Mouse (Mus musculus) MEL (cell line): ENCODE data around the gene Gck. TPM values are rescaled to one million over a fixed set of nuclear protein-coding genes. Genes with fewer than 3 reads are reported as not detected.

Experiments used
- DNase-seq: peaks from one replicate; pipeline ENCODE4 v3.0.0; 2011; ENCODE audit warnings: low read depth, low spot score
- H3K27ac ChIP-seq: 2 replicates; pipeline ENCODE4 v1.5.1; 2012; ENCODE audit warnings: low read depth, mild to moderate bottlenecking, control low read depth, low read length, moderate library complexity; ENCODE audit not compliant: control insufficient read depth
- H3K27me3 ChIP-seq, 2 experiments: fragments of 150-350 bp in 1 of 2; sonication (generic) in 1 of 2; 2 replicates each; pipeline ENCODE4 v1.6.1; 2012; ENCODE audit warnings: low read length in 2 of 2, mild to moderate bottlenecking in 2 of 2, improper control_type of control experiment in 1 of 2, moderate library complexity in 1 of 2; ENCODE audit not compliant: insufficient read depth in 2 of 2, control insufficient read depth in 1 of 2
- H3K36me3 ChIP-seq, 2 experiments: 2 replicates each; pipeline ENCODE4 v1.6.1; 2012 to 2014; ENCODE audit warnings: low read length in 2 of 2, improper control_type of control experiment in 1 of 2, inconsistent platforms in 1 of 2, mild to moderate bottlenecking in 1 of 2; ENCODE audit not compliant: insufficient read depth in 2 of 2, control insufficient read depth in 1 of 2
- H3K4me1 ChIP-seq, 2 experiments: fragments of 150-350 bp in 1 of 2; sonication (generic) in 1 of 2; 2 replicates each; pipeline ENCODE4 v1.6.1; 2012; ENCODE audit warnings: low read length in 2 of 2, improper control_type of control experiment in 1 of 2, mild to moderate bottlenecking in 1 of 2; ENCODE audit not compliant: insufficient read depth in 2 of 2, control insufficient read depth in 1 of 2
- H3K4me3 ChIP-seq, 2 experiments: fragments of 150-350 bp in 1 of 2; sonication (generic) in 1 of 2; 2 replicates each; pipeline ENCODE4 v1.5.1; 2012; ENCODE audit warnings: low read depth in 2 of 2, low read length in 2 of 2, mild to moderate bottlenecking in 2 of 2, moderate library complexity in 2 of 2, control low read depth in 1 of 2, improper control_type of control experiment in 1 of 2; ENCODE audit not compliant: control insufficient read depth in 1 of 2, insufficient read depth in 1 of 2
- H3K79me2 ChIP-seq: 2 replicates; pipeline ENCODE4 v1.6.1; 2012; ENCODE audit warnings: mild to moderate bottlenecking, low read length, moderate library complexity; ENCODE audit not compliant: control insufficient read depth, poor library complexity, insufficient read depth
- H3K9ac ChIP-seq: 2 replicates; pipeline ENCODE4 v1.6.1; 2012; ENCODE audit warnings: low read depth, mild to moderate bottlenecking, control low read depth, low read length, moderate library complexity; ENCODE audit not compliant: control insufficient read depth, poor library complexity, severe bottlenecking
- H3K9me3 ChIP-seq: fragments of 150-350 bp; sonication (generic); replicated peaks from 2 replicates; pipeline ENCODE4 v1.6.1; 2012; ENCODE audit warnings: mild to moderate bottlenecking, low read length, improper control_type of control experiment, moderate library complexity; ENCODE audit not compliant: insufficient read depth
- BHLHE40 ChIP-seq: IDR thresholded peaks from 2 replicates; pipeline ENCODE4 v1.6.1; 2012; ENCODE audit warnings: low read depth, mild to moderate bottlenecking, inconsistent platforms, low read length, improper control_type of control experiment, borderline replicate concordance
- CHD1 ChIP-seq: IDR thresholded peaks from 2 replicates; pipeline ENCODE4 v1.6.1; 2012; ENCODE audit warnings: low read depth, mild to moderate bottlenecking, inconsistent platforms, low read length, improper control_type of control experiment
- CHD2 ChIP-seq: IDR thresholded peaks from 2 replicates; pipeline ENCODE4 v1.6.1; 2011; ENCODE audit warnings: low read length, improper control_type of control experiment
- CTCF ChIP-seq, 3 experiments: IDR thresholded peaks in 2 of 3; conservative IDR thresholded peaks in 1 of 3; 2 replicates each; pipeline ENCODE4 v1.5.1; 2011 to 2012; ENCODE audit warnings: low read length in 3 of 3, low read depth in 2 of 3, mild to moderate bottlenecking in 2 of 3, improper control_type of control experiment in 1 of 3, inconsistent platforms in 1 of 3, mixed read lengths in 1 of 3, moderate library complexity in 1 of 3; ENCODE audit not compliant: control insufficient read depth in 1 of 3, insufficient read depth in 1 of 3, poor library complexity in 1 of 3, severe bottlenecking in 1 of 3
- E2F4 ChIP-seq: IDR thresholded peaks from 2 replicates; pipeline ENCODE4 v1.6.1; 2011; ENCODE audit warnings: low read depth, low read length, improper control_type of control experiment, borderline replicate concordance
- EP300 ChIP-seq, 2 experiments: IDR thresholded peaks; 2 replicates each; pipeline ENCODE4 v1.6.1; 2011; ENCODE audit warnings: improper control_type of control experiment in 2 of 2, low read length in 2 of 2, low read depth in 1 of 2, mild to moderate bottlenecking in 1 of 2
- ETS1 ChIP-seq: IDR thresholded peaks from 2 replicates; pipeline ENCODE4 v1.6.1; 2012; ENCODE audit warnings: low read depth, mild to moderate bottlenecking, inconsistent platforms, low read length, improper control_type of control experiment, moderate library complexity
- JUND ChIP-seq: IDR thresholded peaks from 2 replicates; pipeline ENCODE4 v1.6.1; 2011; ENCODE audit warnings: low read depth, mild to moderate bottlenecking, improper control_type of control experiment, low read length
- KAT2A ChIP-seq: conservative IDR thresholded peaks from 2 replicates; pipeline ENCODE4 v1.6.1; 2012; ENCODE audit warnings: low read depth, low read length, improper control_type of control experiment, inconsistent platforms
- MAX ChIP-seq: IDR thresholded peaks from 2 replicates; pipeline ENCODE4 v1.6.1; 2011; ENCODE audit warnings: low read length, improper control_type of control experiment
- MAZ ChIP-seq: IDR thresholded peaks from 2 replicates; pipeline ENCODE4 v1.6.1; 2012; ENCODE audit warnings: low read depth, mild to moderate bottlenecking, inconsistent platforms, low read length, improper control_type of control experiment
- MEF2A ChIP-seq: IDR thresholded peaks from 2 replicates; pipeline ENCODE4 v1.6.1; 2014; ENCODE audit warnings: low read depth, mild to moderate bottlenecking, inconsistent platforms, low read length, improper control_type of control experiment; ENCODE audit not compliant: poor library complexity, insufficient replicate concordance, severe bottlenecking; ENCODE audit errors: extremely low read depth
- MXI1 ChIP-seq: IDR thresholded peaks from 2 replicates; pipeline ENCODE4 v1.6.1; 2011; ENCODE audit warnings: mild to moderate bottlenecking, low read depth, low read length, improper control_type of control experiment
- MYB ChIP-seq: IDR thresholded peaks from 2 replicates; pipeline ENCODE4 v1.6.1; 2011; ENCODE audit warnings: mild to moderate bottlenecking, low read depth, low read length, improper control_type of control experiment
- MYC ChIP-seq: IDR thresholded peaks from 2 replicates; pipeline ENCODE4 v1.6.1; 2011; ENCODE audit warnings: low read depth, mild to moderate bottlenecking, low read length, improper control_type of control experiment, moderate library complexity
- NRF1 ChIP-seq: IDR thresholded peaks from 2 replicates; pipeline ENCODE4 v1.6.1; 2014; ENCODE audit warnings: low read depth, mild to moderate bottlenecking, inconsistent platforms, low read length, improper control_type of control experiment, moderate library complexity; ENCODE audit not compliant: poor library complexity, insufficient read depth, severe bottlenecking
- POLR2A ChIP-seq, 2 experiments: IDR thresholded peaks; 2 replicates each; pipeline ENCODE4 v1.6.1; 2011 to 2012; ENCODE audit warnings: low read length in 2 of 2, mild to moderate bottlenecking in 2 of 2, control low read depth in 1 of 2, improper control_type of control experiment in 1 of 2, low read depth in 1 of 2, moderate library complexity in 1 of 2; ENCODE audit not compliant: control insufficient read depth in 1 of 2, insufficient read depth in 1 of 2, poor library complexity in 1 of 2
- POLR2AphosphoS2 ChIP-seq: IDR thresholded peaks from 2 replicates; pipeline ENCODE4 v1.6.1; 2011; ENCODE audit warnings: low read length, improper control_type of control experiment
- POLR2AphosphoS5 ChIP-seq: IDR thresholded peaks from 2 replicates; pipeline ENCODE4 v1.6.1; 2012; ENCODE audit warnings: low read depth, borderline replicate concordance, mild to moderate bottlenecking, inconsistent platforms, low read length, moderate library complexity, mixed read lengths
- RAD21 ChIP-seq: IDR thresholded peaks from 2 replicates; pipeline ENCODE4 v1.6.1; 2011; ENCODE audit warnings: mild to moderate bottlenecking, low read depth, low read length, improper control_type of control experiment
- SIN3A ChIP-seq: IDR thresholded peaks from 2 replicates; pipeline ENCODE4 v1.6.1; 2012; ENCODE audit warnings: low read length, improper control_type of control experiment, inconsistent platforms
- SMC3 ChIP-seq: IDR thresholded peaks from 2 replicates; pipeline ENCODE4 v1.6.1; 2011; ENCODE audit warnings: low read depth, low read length, improper control_type of control experiment
- TAL1 ChIP-seq: IDR thresholded peaks from 2 replicates; pipeline ENCODE4 v1.6.1; 2012; ENCODE audit warnings: mild to moderate bottlenecking, inconsistent platforms, low read length, moderate library complexity, mixed read lengths
- TBP ChIP-seq: IDR thresholded peaks from 2 replicates; pipeline ENCODE4 v1.8.0; 2011; ENCODE audit warnings: low read depth, low read length, improper control_type of control experiment
- TCF12 ChIP-seq: IDR thresholded peaks from 2 replicates; pipeline ENCODE4 v1.6.1; 2014; ENCODE audit warnings: low read depth, mild to moderate bottlenecking, inconsistent platforms, low read length, improper control_type of control experiment, moderate library complexity
- USF1 ChIP-seq: IDR thresholded peaks from 2 replicates; pipeline ENCODE4 v1.6.1; 2014; ENCODE audit warnings: low read depth, mild to moderate bottlenecking, inconsistent platforms, low read length, improper control_type of control experiment, moderate library complexity
- USF2 ChIP-seq, 2 experiments: IDR thresholded peaks; 2 replicates each; pipeline ENCODE4 v1.6.1; 2011 to 2012; ENCODE audit warnings: improper control_type of control experiment in 2 of 2, low read length in 2 of 2, borderline replicate concordance in 1 of 2, inconsistent platforms in 1 of 2, low read depth in 1 of 2, mild to moderate bottlenecking in 1 of 2; ENCODE audit not compliant: insufficient read depth in 1 of 2
- ZKSCAN1 ChIP-seq: IDR thresholded peaks from 2 replicates; pipeline ENCODE4 v1.6.1; 2012; ENCODE audit warnings: low read depth, mild to moderate bottlenecking, inconsistent platforms, low read length, improper control_type of control experiment, moderate library complexity
- ZMIZ1 ChIP-seq: IDR thresholded peaks from 2 replicates; pipeline ENCODE4 v1.6.1; 2012; ENCODE audit warnings: low read depth, mild to moderate bottlenecking, inconsistent platforms, low read length, improper control_type of control experiment, moderate library complexity
- polyA plus RNA-seq, 2 experiments: library from polyadenylated mRNA; stranded (reverse) in 1 of 2; unstranded in 1 of 2; fragments of >175 nt in 1 of 2; fragments of >200 nt in 1 of 2; gene quantifications; 2 replicates each; pipeline versions ENCODE4 v1.2.1 to v1.2.4; 2012; ENCODE audit warnings: low replicate concordance in 2 of 2, low read depth in 1 of 2; ENCODE audit not compliant: insufficient read length in 2 of 2, insufficient read depth in 1 of 2, missing spikeins in 1 of 2
- total RNA-seq: library from RNA; depleted of rRNA; stranded (reverse); fragments of 300-350 nt; gene quantifications from 2 replicates; pipeline ENCODE4 v1.2.3, GENCODE M21; 2012

Gene Gck
- total and polyA plus RNA-seq, 3 experiments, result not detected

DNA sequence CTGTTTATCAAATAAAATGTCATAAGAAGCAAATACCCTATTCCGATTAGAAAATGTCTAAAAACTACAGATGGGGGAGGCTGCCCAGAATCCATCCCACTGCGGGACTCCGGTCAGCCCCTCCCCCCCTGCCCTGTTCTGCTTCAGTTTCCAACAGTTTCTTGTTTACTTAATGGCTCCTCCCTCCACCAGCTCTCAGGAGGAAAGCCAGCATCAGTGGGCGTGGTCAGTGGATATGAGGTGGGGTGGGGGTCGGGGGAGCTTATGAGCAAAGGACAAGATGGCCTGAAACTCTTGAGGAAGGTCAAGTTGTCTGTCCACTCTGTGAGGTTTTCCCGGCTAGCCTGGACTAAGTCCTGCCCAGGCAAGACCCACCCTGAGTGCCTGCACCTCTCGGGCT, 23.3 kb upstream of the Gck start:
- Histone ChIP-seq H3K4me3 (no peak overlapping the region), H3K9me3 (no peaks in the 10 kb centered on the region), H3K27ac (no peak overlapping the region), H3K4me1 (no peaks in the 10 kb centered on the region), H3K9ac (no peak overlapping the region), H3K79me2 (no peaks in the 10 kb centered on the region), H3K36me3 (no peaks in the 10 kb centered on the region), H3K27me3 (no peaks in the 10 kb centered on the region)
- DNase-seq, result no peak
- TF ChIP-seq JUND (no peak), RAD21 (no peak), CTCF (IDR thresholded peaks at IDR 0.05 in 2 of 3, conservative IDR thresholded peaks at IDR 0.05 in 1 of 3; ENCODE audit: control insufficient read depth in 1 of 3, insufficient read depth in 1 of 3, low read depth in 2 of 3, low read length in 3 of 3, poor library complexity in 1 of 3, severe bottlenecking in 1 of 3) (no peak), SIN3A (no peak), MYC (no peak), ZKSCAN1 (no peak), SMC3 (no peak), TAL1 (no peak), NRF1 (no peak), TBP (no peak), MEF2A (no peak), MAZ (no peak), ZMIZ1 (no peak), CHD2 (no peak), CHD1 (no peak), POLR2AphosphoS5 (no peak), POLR2A (IDR thresholded peaks at IDR 0.05; ENCODE audit: control insufficient read depth in 1 of 2, insufficient read depth in 1 of 2, low read depth in 1 of 2, low read length in 2 of 2, poor library complexity in 1 of 2) (no peak), MYB (no peak), KAT2A (no peak), E2F4 (no peak)

DNA sequence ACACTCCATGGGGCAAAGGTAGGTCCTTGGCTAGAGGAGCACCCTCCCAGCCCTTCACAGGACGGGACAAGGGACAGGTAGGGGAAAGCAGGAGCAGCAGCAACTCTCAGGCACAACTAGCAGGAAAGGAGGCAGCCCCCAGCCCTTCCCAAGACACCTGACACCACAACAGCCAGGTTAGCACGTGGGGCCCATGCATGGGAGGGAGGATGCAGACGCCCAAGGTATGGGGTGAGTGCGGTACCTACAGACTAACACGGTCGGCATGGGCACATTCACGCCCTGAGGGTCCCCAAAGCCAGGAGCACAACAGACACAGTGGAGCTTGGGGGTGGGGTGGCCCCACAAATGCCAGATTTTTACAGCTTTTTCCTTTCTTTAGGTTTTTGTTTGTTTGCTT, 21.3 kb upstream of the Gck start:
- Histone ChIP-seq H3K27me3 (no peaks in the 10 kb centered on the region), H3K27ac (no peak overlapping the region), H3K4me3 (no peak overlapping the region), H3K9me3 (no peaks in the 10 kb centered on the region), H3K79me2 (no peaks in the 10 kb centered on the region), H3K36me3 (no peaks in the 10 kb centered on the region), H3K9ac (no peak overlapping the region), H3K4me1 (no peaks in the 10 kb centered on the region)
- no peak for TF ChIP-seq TBP
- no peak for TF ChIP-seq MYC
- no peak for TF ChIP-seq ETS1
- no peak for TF ChIP-seq BHLHE40
- no peak for TF ChIP-seq POLR2AphosphoS2
- TF ChIP-seq USF1, result no peak
- TF ChIP-seq TCF12, result no peak
- TF ChIP-seq USF2 (IDR thresholded peaks at IDR 0.05; ENCODE audit: borderline replicate concordance in 1 of 2, insufficient read depth in 1 of 2, low read depth in 1 of 2, low read length in 2 of 2), result no peak
- TF ChIP-seq CHD1, result no peak
- TF ChIP-seq MAX, result no peak
- no peak for TF ChIP-seq ZKSCAN1
- TF ChIP-seq TAL1, result no peak
- no peak for TF ChIP-seq ZMIZ1
- TF ChIP-seq MAZ, result no peak
- no peak for TF ChIP-seq MXI1
- TF ChIP-seq EP300 (IDR thresholded peaks at IDR 0.05; ENCODE audit: low read depth in 1 of 2, low read length in 2 of 2), result no peak
- no peak for DNase-seq
